Mouse (Mus musculus) T-cell, adult 2 months (primary cell): Measurements from ENCODE around the gene Pkp4.

Source experiments
- DNase-seq: peaks from one replicate; pipeline ENCODE4 v3.0.0; 2022; ENCODE audit warnings: low spot score

The Pkp4 gene

DNA sequence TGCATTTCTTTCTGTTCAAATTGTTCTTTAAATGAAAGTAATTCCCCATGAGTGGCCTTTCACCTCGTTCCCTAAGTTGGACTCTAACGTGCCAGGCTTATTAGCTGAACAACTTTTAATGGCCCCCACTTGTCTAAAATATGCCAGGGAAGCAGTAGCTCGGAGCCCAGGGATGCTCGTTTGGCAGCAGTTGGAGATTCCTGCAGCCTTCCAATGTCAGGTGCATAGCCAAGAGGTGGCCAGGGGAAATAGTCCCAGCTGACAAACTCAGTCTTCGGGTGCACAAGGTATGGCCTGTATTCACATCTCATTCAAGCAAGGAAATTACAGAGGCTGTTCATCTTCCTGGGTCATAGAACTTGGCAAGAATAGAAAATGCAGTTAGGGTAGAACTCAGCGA is 112.1 kb downstream of the Pkp4 start:
- DNase-seq = no peak

GRCm38 (mm10) chr2:59280914-59281562 is 120.4 kb downstream of the Pkp4 start:
- no peak for DNase-seq

GRCm38 (mm10) chr2:59282966-59283365 is 122.3 kb downstream of the Pkp4 start:
- no peak for DNase-seq

DNA sequence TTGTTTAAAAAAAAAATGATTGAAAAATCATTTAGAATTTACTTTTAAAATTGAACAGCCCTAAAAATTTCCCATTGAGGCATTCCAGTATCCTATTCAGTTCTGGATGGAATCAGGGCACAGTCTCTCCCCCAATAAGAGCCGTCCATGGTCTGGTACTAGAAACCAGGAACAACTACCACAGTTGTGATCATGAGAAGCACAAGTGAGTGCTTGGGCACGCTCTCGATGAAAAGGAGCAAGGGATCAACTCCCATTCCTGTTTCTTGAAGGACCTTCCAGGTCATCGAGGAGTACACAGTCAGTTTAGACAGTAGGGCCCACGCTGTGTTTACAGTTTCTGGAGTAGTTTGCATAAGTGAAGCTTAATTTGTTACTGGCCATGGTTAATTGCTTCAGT is 123.6 kb downstream of the Pkp4 start:
- no peak for DNase-seq

GRCm38 (mm10) chr2:59284734-59285490 is 124.3 kb downstream of the Pkp4 start:
- no peak for DNase-seq

DNA sequence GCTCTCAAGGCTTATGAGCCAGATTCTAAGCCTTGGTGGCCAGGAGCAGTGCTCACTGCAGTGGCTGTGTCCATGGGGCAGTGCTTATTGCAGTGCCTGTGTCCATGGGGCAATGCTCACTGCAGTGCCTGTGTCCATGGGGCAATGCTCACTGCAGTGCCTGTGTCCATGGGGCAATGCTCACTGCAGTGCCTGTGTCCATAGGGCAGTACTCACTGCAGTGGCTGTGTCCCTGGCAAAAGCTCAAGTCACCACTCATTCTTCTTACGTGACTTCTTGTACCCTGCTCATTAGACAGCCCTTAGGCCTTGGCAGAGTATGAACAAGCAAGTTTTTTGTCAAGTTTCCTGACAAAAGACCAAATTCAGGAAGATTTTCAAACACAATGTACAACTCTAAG is 124.9 kb downstream of the Pkp4 start:
- DNase-seq = no peak

DNA sequence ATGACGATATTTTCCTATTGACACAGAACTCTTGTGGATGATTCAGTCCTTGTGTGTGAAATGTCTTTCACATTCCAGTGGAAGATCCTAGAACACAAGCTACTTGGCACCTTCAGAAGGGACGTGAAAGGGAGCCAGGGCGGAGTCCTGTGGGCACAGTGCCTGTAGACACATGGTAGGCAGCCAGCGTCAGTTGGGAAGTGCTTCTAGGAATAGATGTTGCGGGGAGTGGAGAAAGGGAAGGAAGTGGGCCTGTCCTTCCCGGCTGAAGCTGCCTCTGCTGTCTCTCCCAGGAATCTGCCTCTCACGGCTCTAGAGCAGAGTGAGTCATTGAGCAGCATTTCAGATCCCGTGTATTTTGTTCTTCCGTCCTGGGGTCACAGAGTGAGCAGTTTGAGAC is 125.6 kb downstream of the Pkp4 start:
- DNase-seq = no peak

- no peak for DNase-seq
These were observed 127.0 kb downstream of the Pkp4 start for GRCm38 (mm10) chr2:59287630-59288029.

- no peak for DNase-seq
These were observed 128.8 kb downstream of the Pkp4 start for GRCm38 (mm10) chr2:59289411-59289810.

DNA sequence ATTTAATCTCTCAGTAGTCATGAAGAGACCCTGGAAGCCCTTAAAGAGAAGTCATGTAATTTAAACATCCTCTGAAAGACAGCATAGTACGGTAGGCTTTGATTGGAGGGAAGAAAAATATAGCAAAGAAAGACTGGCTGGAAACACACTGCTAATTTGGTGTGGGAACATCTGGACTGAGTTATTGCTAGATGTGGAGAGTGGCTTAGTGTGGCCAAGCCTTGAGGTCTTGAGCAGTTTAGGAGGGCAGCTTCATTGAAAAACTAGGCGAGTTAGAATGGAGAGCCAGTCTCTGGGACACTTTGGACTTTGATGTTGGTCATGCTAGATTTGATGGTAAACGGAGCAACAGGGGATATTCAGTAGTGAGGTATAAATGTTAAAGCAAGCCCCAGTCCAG is 129.7 kb downstream of the Pkp4 start:
- DNase-seq = no peak

- no peak for DNase-seq
These were observed 139.2 kb downstream of the Pkp4 start for GRCm38 (mm10) chr2:59299831-59300230.

- DNase-seq = no peak
These were observed 141.0 kb downstream of the Pkp4 start for GRCm38 (mm10) chr2:59301671-59302070.

DNA sequence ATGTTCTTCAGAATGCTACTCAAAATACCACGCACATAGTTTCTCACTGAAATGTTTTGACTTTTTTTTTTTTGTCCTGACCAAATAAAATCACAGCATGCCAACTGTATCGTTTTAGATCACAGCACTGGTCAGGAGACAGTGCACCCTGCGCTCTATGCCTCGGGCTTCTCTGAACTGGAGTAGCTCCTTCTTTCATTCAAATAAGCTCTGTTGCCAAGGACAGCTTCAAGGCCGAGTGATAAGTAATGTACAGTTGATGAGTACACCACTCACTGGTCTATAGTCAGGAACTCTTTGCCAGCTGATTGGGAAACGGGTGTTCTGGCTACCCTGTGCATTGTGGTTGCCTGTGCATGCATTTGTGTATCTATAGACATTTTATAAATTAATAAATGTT is 141.8 kb downstream of the Pkp4 start:
- no peak for DNase-seq

DNA sequence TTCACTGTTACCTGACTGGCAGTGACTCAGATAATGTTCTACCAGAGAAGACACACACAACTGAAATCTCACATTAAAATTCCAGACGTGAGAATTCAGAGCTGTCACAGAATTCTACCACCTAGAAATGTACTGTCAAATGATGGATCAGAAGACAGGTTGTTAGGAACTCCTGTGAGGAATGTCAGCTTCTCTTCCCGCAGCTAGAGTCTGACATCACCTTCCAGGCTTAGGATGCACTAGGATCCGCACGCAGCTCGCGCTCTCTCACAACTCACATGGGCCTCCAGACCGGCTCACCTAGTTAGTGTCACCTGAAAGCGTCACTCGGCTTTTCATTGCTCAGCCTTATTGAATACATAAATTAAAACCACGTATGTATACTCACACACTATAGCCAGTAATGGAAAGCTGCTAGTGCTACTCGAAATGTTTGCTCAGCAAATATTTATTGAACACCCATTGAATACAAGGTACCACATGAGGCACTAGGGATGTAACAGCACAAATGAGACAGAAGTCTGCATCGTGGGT is 142.9 kb downstream of the Pkp4 start:
- DNase-seq = no peak

DNA sequence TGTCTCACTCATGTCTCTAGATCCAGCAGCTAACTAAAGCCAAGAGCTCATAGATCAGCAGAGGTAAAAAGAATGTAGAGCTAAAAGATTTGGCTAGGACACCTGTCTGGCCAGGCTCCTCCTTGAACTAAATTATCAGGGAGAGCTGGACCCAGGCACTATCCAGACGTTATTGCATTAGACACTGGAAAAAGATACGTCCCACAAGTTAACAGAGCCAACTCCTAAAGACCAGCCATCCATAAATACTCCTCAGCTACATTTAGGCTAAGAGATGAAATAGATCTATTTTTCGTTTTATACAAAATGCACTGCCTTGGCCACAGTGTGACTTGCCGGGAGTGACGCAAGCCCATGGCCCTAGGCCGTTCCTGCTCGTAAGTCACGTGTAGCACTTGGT is 146.7 kb downstream of the Pkp4 start:
- no peak for DNase-seq

GRCm38 (mm10) chr2:59308055-59308454 is 147.4 kb downstream of the Pkp4 start:
- no peak for DNase-seq

DNA sequence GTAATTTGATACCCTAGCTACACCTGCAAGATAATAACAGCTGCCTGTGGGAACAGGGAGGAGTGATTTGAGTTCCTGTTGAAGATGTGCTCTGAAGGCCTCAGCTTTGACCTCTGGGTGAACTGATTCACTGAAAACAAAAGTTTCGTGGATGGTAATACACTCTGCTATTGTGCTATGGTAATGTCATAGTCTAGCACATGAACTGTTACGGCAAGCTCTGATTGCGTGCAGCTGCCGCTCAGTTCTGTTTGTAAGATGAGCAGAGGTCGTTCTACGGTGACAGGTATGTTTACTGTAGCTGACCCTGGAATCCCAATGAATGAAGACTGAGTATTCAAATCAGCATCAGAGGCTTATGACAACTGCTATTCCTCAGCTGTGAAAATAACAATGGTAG is 152.6 kb downstream of the Pkp4 start:
- DNase-seq = no peak

GRCm38 (mm10) chr2:59318631-59319030 is 158.0 kb downstream of the Pkp4 start:
- no peak for DNase-seq

DNA sequence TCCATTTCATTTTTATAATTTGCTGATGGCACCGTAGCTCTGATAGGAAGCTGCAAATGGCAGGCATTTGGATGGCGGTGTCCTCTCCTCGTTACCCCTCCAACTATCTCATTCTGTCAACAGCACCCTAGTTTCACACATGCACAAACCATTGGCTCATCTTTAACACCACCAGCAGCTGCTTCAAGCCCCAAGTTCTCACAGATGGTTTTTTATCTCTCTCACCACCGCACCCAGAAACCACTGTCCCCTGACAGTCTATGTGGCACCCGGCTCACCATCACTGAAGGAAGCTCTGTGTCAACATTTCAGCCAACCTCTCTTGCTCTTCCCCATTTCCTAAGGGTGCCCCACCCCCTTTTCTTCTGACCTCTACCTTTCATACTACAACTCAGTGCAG is 167.3 kb downstream of the Pkp4 start:
- DNase-seq = no peak

GRCm38 (mm10) chr2:59331093-59331492 is 170.4 kb downstream of the Pkp4 start:
- no peak for DNase-seq

GRCm38 (mm10) chr2:59332523-59332922 is 171.9 kb downstream of the Pkp4 start:
- DNase-seq = no peak

GRCm38 (mm10) chr2:59338501-59338900 is 177.9 kb downstream of the Pkp4 start:
- peak; percentile 47 for DNase-seq

GRCm38 (mm10) chr2:59338926-59339325 is 178.3 kb downstream of the Pkp4 start:
- no peak for DNase-seq
